Mouse (Mus musculus) liver, embryonic 13.5 days (tissue): ENCODE measurements around the gene Hcn3. TPM values are rescaled to one million over a fixed set of nuclear protein-coding genes. Genes with fewer than 3 reads are reported as not detected.
A peak's percentile ranks its signal among the peaks of the same experiment; 100 is the strongest.
"Not testable (repeated sequence)": the region's sequence is repeated elsewhere in the genome, so short reads cannot be mapped to it uniquely, and the experiment has no call there.

Source experiments
- ATAC-seq: fragments of 200-750 bp; cut with Nextera tagmentation; 2 replicates; pipeline ENCODE4 v1.8.0; 2017; ENCODE audit warnings: low read depth, mild to moderate bottlenecking, moderate number of reproducible peaks, moderate library complexity
- DNase-seq: peaks from one replicate; pipeline ENCODE4 v3.0.0; 2022
- H3K27ac ChIP-seq: fragments of 300-500 bp; sonication (generic); 2 replicates; pipeline ENCODE4 v1.5.1; 2015; ENCODE audit warnings: moderate library complexity, mild to moderate bottlenecking, inconsistent platforms
- H3K27me3 ChIP-seq: fragments of 300-500 bp; sonication (generic); 2 replicates; pipeline ENCODE4 v1.6.1; 2015; ENCODE audit warnings: mild to moderate bottlenecking, inconsistent platforms
- H3K36me3 ChIP-seq: fragments of 300-500 bp; sonication (generic); 2 replicates; pipeline ENCODE4 v1.6.1; 2015; ENCODE audit warnings: mild to moderate bottlenecking, inconsistent platforms
- H3K4me1 ChIP-seq: fragments of 300-500 bp; sonication (generic); replicated peaks from 2 replicates; pipeline ENCODE4 v1.6.1; 2015; ENCODE audit warnings: inconsistent platforms
- H3K4me2 ChIP-seq: fragments of 300-500 bp; sonication (generic); 2 replicates; pipeline ENCODE4 v1.6.1; 2015; ENCODE audit warnings: inconsistent platforms, mild to moderate bottlenecking, moderate library complexity
- H3K4me3 ChIP-seq: fragments of 300-500 bp; sonication (generic); replicated peaks from 2 replicates; pipeline ENCODE4 v1.5.1; 2015; ENCODE audit warnings: mild to moderate bottlenecking, inconsistent platforms
- H3K9ac ChIP-seq: fragments of 300-500 bp; sonication (generic); 2 replicates; pipeline ENCODE4 v1.6.1; 2015; ENCODE audit warnings: mild to moderate bottlenecking, inconsistent platforms
- H3K9me3 ChIP-seq: fragments of 300-500 bp; sonication (generic); replicated peaks from 2 replicates; pipeline ENCODE4 v1.6.1; 2016; ENCODE audit warnings: inconsistent platforms
- WGBS: fragments of 180-500 bp; shearing (Covaris S2); methylation state at CpG from one replicate; pipeline ENCODE4 v1.1.7; 2015; ENCODE audit not compliant: insufficient replicate concordance; 5-methylcytosine and 5-hydroxymethylcytosine counted together
- polyA plus RNA-seq: library from polyadenylated mRNA; unstranded; fragments of >200 nt; fragmentation: Nextera tagmentation; extraction: Ambion mirVana; gene quantifications from 2 replicates; pipeline ENCODE4 v1.2.1, GENCODE M21; 2015

Gene Hcn3
- polyA plus RNA-seq, 1 experiment from 2014 or later, result 0.75 TPM

- Histone ChIP-seq H3K9ac (no peak overlapping the region), H3K4me3 (no peak overlapping the region), H3K27ac (no peak overlapping the region), H3K4me1 (peaks cover 47% of the 10 kb centered on the region), H3K9me3 (no peaks in the 10 kb centered on the region), H3K36me3 (peaks cover 6% of the 10 kb centered on the region), H3K4me2 (no peak overlapping the region), H3K27me3 (peaks cover 26% of the 10 kb centered on the region)
- WGBS, result 75% methylated on average over 4 of the region's 4 CpGs
- DNase-seq, result no peak
- no peak for ATAC-seq
Observed at GRCm38 (mm10) chr3:89161786-89162185, 1.8 kb upstream of the Hcn3 start.

GRCm38 (mm10) chr3:89161207-89161606, 1.2 kb upstream of the Hcn3 start:
- H3K36me3 ChIP-seq, H3K9ac ChIP-seq, ATAC-seq, DNase-seq, H3K9me3 ChIP-seq, H3K27ac ChIP-seq, H3K4me2 ChIP-seq, H3K4me3 ChIP-seq: not testable (repeated sequence)
- Histone ChIP-seq H3K27me3 (peaks cover 26% of the 10 kb centered on the region), H3K4me1 (peaks cover 41% of the 10 kb centered on the region)

- DNase-seq (peak; percentile 64), ATAC-seq (no peak; the same call in 1 of the 2 replicates)
- H3K9me3 ChIP-seq, result no peaks in the 10 kb centered on the region
- peak overlapping the region; percentile 68 for H3K4me3 ChIP-seq
- no peak overlapping the region for H3K27ac ChIP-seq
- H3K4me2 ChIP-seq, result peak overlapping the region; percentile 99
- peaks cover 37% of the 10 kb centered on the region for H3K27me3 ChIP-seq
- H3K36me3 ChIP-seq, result no peaks in the 10 kb centered on the region
- WGBS, result 1% methylated on average over 13 of the region's 13 CpGs
- peak overlapping the region; percentile 70 for H3K9ac ChIP-seq
- peaks cover 29% of the 10 kb centered on the region for H3K4me1 ChIP-seq
Observed at GRCm38 (mm10) chr3:89159211-89159610, 785 bp downstream of the Hcn3 start.

- Histone ChIP-seq H3K27me3 (peaks cover 40% of the 10 kb centered on the region), H3K4me2 (0 out of 2 replicates have a peak overlapping the region, but pooled peaks have one; percentile 99), H3K4me1 (peaks cover 23% of the 10 kb centered on the region), H3K4me3 (no peak overlapping the region), H3K27ac (no peak overlapping the region), H3K9ac (no peak overlapping the region), H3K9me3 (no peaks in the 10 kb centered on the region), H3K36me3 (no peaks in the 10 kb centered on the region)
- WGBS, result 16% methylated on average over 7 of the region's 7 CpGs
- DNase-seq (no peak), ATAC-seq (no peak)
Observed at GRCm38 (mm10) chr3:89158651-89159050, 1.3 kb downstream of the Hcn3 start.

GRCm38 (mm10) chr3:89156951-89157350, 3.0 kb downstream of the Hcn3 start:
- no peak overlapping the region for H3K9ac ChIP-seq
- peaks cover 30% of the 10 kb centered on the region for H3K4me1 ChIP-seq
- no peak overlapping the region for H3K27ac ChIP-seq
- WGBS, result 65% methylated on average over 8 of the region's 8 CpGs
- H3K4me2 ChIP-seq, result no peak overlapping the region
- no peaks in the 10 kb centered on the region for H3K36me3 ChIP-seq
- peaks cover 49% of the 10 kb centered on the region for H3K27me3 ChIP-seq
- H3K9me3 ChIP-seq, result no peaks in the 10 kb centered on the region
- DNase-seq (no peak), ATAC-seq (no peak)
- H3K4me3 ChIP-seq, result no peak overlapping the region

GRCm38 (mm10) chr3:89152084-89152835, 7.7 kb downstream of the Hcn3 start:
- Histone ChIP-seq H3K27ac (peak overlapping the region; percentile 34; the same call in 1 of the 2 replicates), H3K4me1 (peaks cover 51% of the 10 kb centered on the region), H3K36me3 (no peaks in the 10 kb centered on the region), H3K4me3 (no peak overlapping the region), H3K9me3 (no peaks in the 10 kb centered on the region), H3K9ac (peak overlapping the region; percentile 45; the same call in 1 of the 2 replicates), H3K4me2 (0 out of 2 replicates have a peak overlapping the region, but pooled peaks have one; percentile 12), H3K27me3 (peaks cover 55% of the 10 kb centered on the region)
- peak; percentile 24 for ATAC-seq
- WGBS, result 37% methylated on average over 17 of the region's 17 CpGs
- no peak for DNase-seq

GRCm38 (mm10) chr3:89148567-89148966, 11.4 kb downstream of the Hcn3 start:
- ATAC-seq (no peak), DNase-seq (no peak)
- H3K4me1 ChIP-seq, result peaks cover 87% of the 10 kb centered on the region
- WGBS, result 71% methylated on average over 14 of the region's 14 CpGs
- peak overlapping the region; percentile 78 for H3K4me2 ChIP-seq
- H3K27ac ChIP-seq, result peak overlapping the region; percentile 86
- no peak overlapping the region for H3K4me3 ChIP-seq
- H3K9me3 ChIP-seq, result no peaks in the 10 kb centered on the region
- H3K36me3 ChIP-seq, result peaks cover 34% of the 10 kb centered on the region
- H3K9ac ChIP-seq, result peak overlapping the region; percentile 11; the same call in 1 of the 2 replicates
- peaks cover 43% of the 10 kb centered on the region for H3K27me3 ChIP-seq

- peaks cover 43% of the 10 kb centered on the region for H3K27me3 ChIP-seq
- ATAC-seq, result no peak
- WGBS, result 11% methylated on average over 15 of the region's 15 CpGs
- peak overlapping the region; percentile 86 for H3K27ac ChIP-seq
- H3K9me3 ChIP-seq, result no peaks in the 10 kb centered on the region
- H3K4me2 ChIP-seq, result peak overlapping the region; percentile 78
- H3K36me3 ChIP-seq, result peaks cover 40% of the 10 kb centered on the region
- peaks cover 93% of the 10 kb centered on the region for H3K4me1 ChIP-seq
- no peak for DNase-seq
- peak overlapping the region; percentile 70 for H3K9ac ChIP-seq
- H3K4me3 ChIP-seq, result peak overlapping the region; percentile 49
Observed at GRCm38 (mm10) chr3:89147979-89148311, 12.1 kb downstream of the Hcn3 start.

GRCm38 (mm10) chr3:89147101-89147978, 12.7 kb downstream of the Hcn3 start:
- peaks cover 93% of the 10 kb centered on the region for H3K4me1 ChIP-seq

GRCm38 (mm10) chr3:89145566-89145965, 14.4 kb downstream of the Hcn3 start:
- peaks cover 94% of the 10 kb centered on the region for H3K4me1 ChIP-seq
- peak overlapping the region; percentile 63 for H3K27ac ChIP-seq
- ATAC-seq, result no peak
- no peak for DNase-seq
- peak overlapping the region; percentile 12; the same call in 1 of the 2 replicates for H3K9ac ChIP-seq
- H3K9me3 ChIP-seq, result no peaks in the 10 kb centered on the region
- no peak overlapping the region for H3K4me2 ChIP-seq
- WGBS, result 78% methylated on average over 8 of the region's 8 CpGs
- H3K4me3 ChIP-seq, result no peak overlapping the region
- peaks cover 27% of the 10 kb centered on the region for H3K27me3 ChIP-seq
- H3K36me3 ChIP-seq, result peaks cover 64% of the 10 kb centered on the region

More at GRCm38 (mm10) chr3:89147101-89147978, 12.7 kb downstream of the Hcn3 start:
- Histone ChIP-seq H3K9ac (peak overlapping the region; percentile 70), H3K27ac (peak overlapping the region; percentile 86), H3K27me3 (peaks cover 37% of the 10 kb centered on the region), H3K36me3 (peaks cover 46% of the 10 kb centered on the region), H3K4me3 (peak overlapping the region; percentile 49), H3K4me2 (peak overlapping the region; percentile 78), H3K9me3 (no peaks in the 10 kb centered on the region)
- 17% methylated on average over 26 of the region's 26 CpGs for WGBS
- peak; percentile 92 for ATAC-seq
- peak; percentile 82 for DNase-seq

GRCm38 (mm10) chr3:89144821-89145220, 15.2 kb downstream of the Hcn3 start:
- H3K36me3 ChIP-seq, result peaks cover 71% of the 10 kb centered on the region
- peaks cover 20% of the 10 kb centered on the region for H3K27me3 ChIP-seq
- H3K27ac ChIP-seq, result peak overlapping the region; percentile 63; the same call in 1 of the 2 replicates
- H3K9me3 ChIP-seq, result no peaks in the 10 kb centered on the region
- peaks cover 97% of the 10 kb centered on the region for H3K4me1 ChIP-seq
- ATAC-seq, result no peak
- no peak for DNase-seq
- H3K4me3 ChIP-seq, result no peak overlapping the region
- 79% methylated on average over 10 of the region's 10 CpGs for WGBS
- H3K4me2 ChIP-seq, result no peak overlapping the region
- H3K9ac ChIP-seq, result no peak overlapping the region
